Mouse (Mus musculus) liver, adult 2 months (tissue): ENCODE measurements at regions not wholly inside any gene's neighbourhood (a gene's known extent, or its start where the extent isn't known, plus 50 kb on each side); places are given as distances from the start of the nearest gene placed in this dataset.

ENCODE experiments used
- DNase-seq: peaks from one replicate; pipeline ENCODE4 v3.0.0-alpha.2; 2011; ENCODE audit warnings: low read depth, low spot score; ENCODE audit errors: extremely low read depth
- H3K27ac ChIP-seq: fragments of 200-500 bp; replicated peaks from 2 replicates; pipeline ENCODE4 v1.5.1; 2012; ENCODE audit warnings: low read depth, mild to moderate bottlenecking, control low read depth, inconsistent platforms, low read length; ENCODE audit not compliant: insufficient read depth
- H3K27me3 ChIP-seq: fragments of 200-500 bp; 2 replicates; pipeline ENCODE4 v1.6.1; 2012; ENCODE audit warnings: mild to moderate bottlenecking, moderate library complexity, low read length, inconsistent platforms; ENCODE audit not compliant: control insufficient read depth, insufficient read depth
- H3K36me3 ChIP-seq: fragments of 200-500 bp; 2 replicates; pipeline ENCODE4 v1.6.1; 2012; ENCODE audit warnings: low read length, inconsistent platforms; ENCODE audit not compliant: control insufficient read depth, insufficient read depth
- H3K4me1 ChIP-seq: fragments of 200-500 bp; 2 replicates; pipeline ENCODE4 v1.6.1; 2011; ENCODE audit warnings: low read length; ENCODE audit not compliant: control insufficient read depth, insufficient read depth
- H3K4me3 ChIP-seq: fragments of 200-500 bp; 2 replicates; pipeline ENCODE4 v1.5.1; 2011; ENCODE audit warnings: low read depth, mild to moderate bottlenecking, control low read depth, low read length, moderate library complexity; ENCODE audit not compliant: insufficient read depth
- H3K79me2 ChIP-seq: fragments of 200-500 bp; 2 replicates; pipeline ENCODE4 v1.6.1; 2012; ENCODE audit warnings: inconsistent platforms, mild to moderate bottlenecking, low read length, moderate library complexity; ENCODE audit not compliant: control insufficient read depth, insufficient read depth
- H3K9ac ChIP-seq: fragments of 200-500 bp; 2 replicates; pipeline ENCODE4 v1.6.1; 2012; ENCODE audit warnings: low read depth, mild to moderate bottlenecking, control low read depth, inconsistent platforms, low read length
- CTCF ChIP-seq: fragments of 200-500 bp; IDR thresholded peaks from 2 replicates; pipeline ENCODE4 v1.5.1; 2011; ENCODE audit warnings: low read depth, low read length, control low read depth
- POLR2A ChIP-seq: fragments of 200-500 bp; IDR thresholded peaks from 2 replicates; pipeline ENCODE4 v1.6.1; 2011; ENCODE audit warnings: low read length, control low read depth; ENCODE audit not compliant: insufficient read depth; ENCODE audit errors: extremely low read depth
- WGBS: fragments of 180-500 bp; shearing (Covaris S2); methylation state at CpG from one replicate; pipeline ENCODE4 v1.1.7; 2018; 5-methylcytosine and 5-hydroxymethylcytosine counted together

DNA sequence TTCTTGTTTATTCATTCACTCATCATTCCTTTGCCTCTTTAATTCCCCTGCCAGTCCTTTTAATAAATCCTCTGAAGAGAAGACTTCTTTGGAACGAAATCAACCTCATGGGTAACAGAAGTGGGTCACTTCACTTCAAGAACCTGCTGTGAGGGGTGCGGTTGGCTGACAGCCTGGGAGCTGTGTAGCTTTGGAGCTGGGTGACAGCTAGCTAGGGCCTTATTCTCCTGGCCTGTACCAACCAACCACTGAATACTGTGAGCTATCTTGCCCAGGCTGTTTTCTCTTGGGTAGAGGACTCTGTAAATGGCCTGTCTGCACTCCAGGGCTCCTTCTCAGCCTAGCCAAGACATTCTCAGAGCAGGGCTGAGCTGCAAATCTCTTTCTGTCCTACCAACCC is 134.6 kb upstream of the 4930535I16Rik start:
- WGBS: 83% methylated on average over 2 of the region's 2 CpGs
- no peaks in the 10 kb centered on the region for H3K4me1 ChIP-seq
- no peak overlapping the region for H3K4me3 ChIP-seq
- H3K9ac ChIP-seq: no peak overlapping the region
- H3K27ac ChIP-seq: no peak overlapping the region
- H3K27me3 ChIP-seq: no peaks in the 10 kb centered on the region
- H3K36me3 ChIP-seq: no peaks in the 10 kb centered on the region
- no peaks in the 10 kb centered on the region for H3K79me2 ChIP-seq
- DNase-seq: no peak
- TF ChIP-seq CTCF: no peak
- TF ChIP-seq POLR2A: no peak

DNA sequence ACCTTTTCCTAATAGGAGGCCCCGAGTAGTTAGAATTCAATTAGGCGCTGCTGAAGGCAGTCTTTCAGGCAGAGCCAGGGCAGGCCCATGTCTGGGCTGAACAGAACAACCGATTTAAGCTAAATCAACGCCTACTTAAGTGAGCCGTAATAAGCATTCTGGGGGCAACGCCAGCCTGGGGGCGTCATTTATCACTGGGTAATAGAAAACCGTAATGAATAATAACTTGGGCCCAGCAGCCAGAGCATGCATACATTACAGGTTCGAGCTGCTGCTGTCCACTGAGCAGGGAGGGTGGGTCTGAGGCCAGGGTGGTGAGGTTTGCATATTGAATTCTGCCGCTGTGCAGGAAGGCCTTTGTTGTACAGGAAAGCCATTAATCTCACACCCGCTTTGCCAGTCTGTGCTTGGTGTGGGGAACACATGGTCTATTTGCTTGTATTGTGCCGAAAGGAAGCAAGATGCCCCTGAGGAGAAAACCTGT is 130.6 kb upstream of the 4930535I16Rik start:
- Histone ChIP-seq H3K27me3 (no peaks in the 10 kb centered on the region), H3K27ac (no peak overlapping the region), H3K79me2 (no peaks in the 10 kb centered on the region), H3K36me3 (no peaks in the 10 kb centered on the region), H3K9ac (no peak overlapping the region), H3K4me1 (no peaks in the 10 kb centered on the region), H3K4me3 (no peak overlapping the region)
- DNase-seq: no peak
- WGBS: 88% methylated on average over 12 of the region's 12 CpGs
- TF ChIP-seq CTCF (no peak), POLR2A (no peak)

DNA sequence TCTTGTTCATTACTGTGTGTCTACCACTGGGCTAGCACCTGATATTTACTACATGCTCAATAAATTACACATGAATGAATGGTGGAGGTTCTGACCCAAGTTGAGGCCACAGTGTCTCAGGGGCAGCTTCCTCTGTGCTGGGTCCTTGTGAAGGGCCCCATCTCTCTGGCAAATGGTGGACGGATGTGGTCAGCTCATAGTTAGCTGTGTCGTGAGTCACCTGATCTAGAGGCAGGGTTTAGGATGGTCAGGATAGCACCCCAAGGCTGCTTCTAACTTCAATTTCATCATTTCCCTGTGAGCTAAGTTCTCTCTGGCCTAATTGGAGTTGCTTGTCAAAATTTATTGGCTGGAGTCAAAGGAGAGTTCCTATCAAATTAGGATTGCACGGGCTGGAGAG is 130.1 kb upstream of the 4930535I16Rik start:
- no peak for TF ChIP-seq POLR2A
- no peak for TF ChIP-seq CTCF
- Histone ChIP-seq H3K79me2 (no peaks in the 10 kb centered on the region), H3K36me3 (no peaks in the 10 kb centered on the region), H3K4me3 (no peak overlapping the region), H3K4me1 (no peaks in the 10 kb centered on the region), H3K27ac (no peak overlapping the region), H3K9ac (no peak overlapping the region), H3K27me3 (no peaks in the 10 kb centered on the region)
- WGBS: 90% methylated on average over 3 of the region's 3 CpGs
- no peak for DNase-seq

DNA sequence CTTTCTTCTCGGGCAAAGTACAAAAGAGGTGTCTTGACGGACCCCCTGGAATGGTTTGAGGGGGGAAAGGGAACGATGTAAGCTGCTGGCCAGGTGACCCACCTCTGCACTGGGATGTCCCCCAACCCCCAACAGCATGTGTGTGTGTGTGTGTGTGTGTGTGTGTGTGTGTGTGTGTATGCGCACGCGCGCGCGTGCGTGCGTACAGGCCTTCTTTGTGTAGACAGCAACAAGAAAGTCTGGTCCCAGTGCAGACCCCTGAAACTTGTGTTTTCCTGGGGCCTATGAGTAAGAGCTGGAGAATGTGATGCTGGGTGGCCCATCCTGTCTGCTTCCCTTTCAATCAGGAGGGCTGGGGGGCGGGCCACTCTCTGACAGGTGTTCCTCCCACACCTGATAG is 118.7 kb upstream of the 4930535I16Rik start:
- WGBS: 54% methylated on average over 12 of the region's 12 CpGs
- no peak for TF ChIP-seq CTCF
- TF ChIP-seq POLR2A: no peak
- Histone ChIP-seq H3K27me3 (peaks cover 3% of the 10 kb centered on the region; the same call in 1 of the 2 replicates), H3K9ac (no peak overlapping the region), H3K79me2 (no peaks in the 10 kb centered on the region), H3K4me3 (no peak overlapping the region), H3K36me3 (no peaks in the 10 kb centered on the region), H3K4me1 (no peaks in the 10 kb centered on the region), H3K27ac (no peak overlapping the region)
- DNase-seq: no peak

DNA sequence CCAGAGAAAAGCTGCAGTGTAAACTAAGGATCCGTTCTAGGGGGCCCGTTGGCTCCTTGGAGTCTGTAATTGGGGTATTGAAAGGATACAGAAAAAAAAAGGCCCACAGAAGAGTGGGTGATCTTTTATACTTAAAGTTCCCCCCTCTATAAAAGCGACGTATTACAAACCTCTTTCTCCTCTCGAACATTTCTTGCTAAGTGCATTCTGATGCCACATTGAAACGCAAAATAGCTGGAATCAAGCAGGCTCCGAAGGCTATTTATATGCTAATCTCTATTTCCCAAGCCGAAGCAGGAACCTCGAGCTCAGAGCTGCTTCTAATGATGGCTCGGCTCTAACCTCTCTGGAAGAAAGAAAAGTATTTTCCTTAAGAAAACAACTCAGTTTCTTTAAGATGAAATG is 117.8 kb upstream of the 4930535I16Rik start:
- H3K4me1 ChIP-seq: no peaks in the 10 kb centered on the region
- H3K4me3 ChIP-seq: no peak overlapping the region
- H3K27me3 ChIP-seq: peaks cover 3% of the 10 kb centered on the region; the same call in 1 of the 2 replicates
- 58% methylated on average over 10 of the region's 10 CpGs for WGBS
- H3K79me2 ChIP-seq: no peaks in the 10 kb centered on the region
- no peaks in the 10 kb centered on the region for H3K36me3 ChIP-seq
- H3K27ac ChIP-seq: no peak overlapping the region
- no peak for TF ChIP-seq CTCF
- no peak for TF ChIP-seq POLR2A
- no peak overlapping the region for H3K9ac ChIP-seq
- no peak for DNase-seq

DNA sequence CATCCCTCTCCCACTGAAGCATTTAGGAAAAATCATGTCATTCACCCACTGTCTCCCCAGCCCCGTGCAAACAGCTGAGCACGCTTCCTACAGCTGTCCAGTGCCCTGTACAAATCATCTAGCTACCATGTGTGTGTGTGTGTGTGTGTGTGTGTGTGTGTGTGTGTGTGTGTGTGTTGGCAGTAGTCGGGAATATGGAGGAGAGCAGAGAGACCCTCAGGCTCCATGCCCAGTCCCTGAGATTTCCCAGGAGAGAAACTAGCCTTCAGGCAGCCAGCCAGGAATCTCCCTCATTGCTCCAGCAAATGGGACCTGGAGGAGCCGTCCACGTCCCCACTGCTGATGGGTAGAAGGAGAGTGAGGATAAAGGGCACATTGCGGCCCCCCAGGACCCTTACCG is 117.4 kb upstream of the 4930535I16Rik start:
- Histone ChIP-seq H3K79me2 (no peaks in the 10 kb centered on the region), H3K27me3 (peaks cover 3% of the 10 kb centered on the region; the same call in 1 of the 2 replicates), H3K9ac (no peak overlapping the region), H3K4me3 (no peak overlapping the region), H3K4me1 (no peaks in the 10 kb centered on the region), H3K27ac (no peak overlapping the region), H3K36me3 (no peaks in the 10 kb centered on the region)
- DNase-seq: no peak
- WGBS: 65% methylated on average over 7 of the region's 7 CpGs
- TF ChIP-seq CTCF (no peak), POLR2A (no peak)
